Mouse (Mus musculus) gastrocnemius, postnatal 4 days (tissue): ENCODE data around the gene Il16. TPM values are rescaled to one million over a fixed set of nuclear protein-coding genes. Genes with fewer than 3 reads are reported as not detected.

Source experiments
- DNase-seq, 2 experiments: peaks; one replicate each; pipeline ENCODE4 v3.0.0; 2021 to 2022; ENCODE audit warnings: low spot score in 2 of 2, mixed read lengths in 2 of 2
- total RNA-seq, 2 experiments: library from RNA; stranded (reverse); gene quantifications; 2 replicates each; pipeline ENCODE4 v1.2.3; 2021

The Il16 gene
- total RNA-seq, 2 experiments from 2014 or later = 9.1 to 10.5 TPM

GRCm38 (mm10) chr7:83650638-83651037 is 94.9 kb downstream of the Il16 start:
- DNase-seq = no peak

DNA sequence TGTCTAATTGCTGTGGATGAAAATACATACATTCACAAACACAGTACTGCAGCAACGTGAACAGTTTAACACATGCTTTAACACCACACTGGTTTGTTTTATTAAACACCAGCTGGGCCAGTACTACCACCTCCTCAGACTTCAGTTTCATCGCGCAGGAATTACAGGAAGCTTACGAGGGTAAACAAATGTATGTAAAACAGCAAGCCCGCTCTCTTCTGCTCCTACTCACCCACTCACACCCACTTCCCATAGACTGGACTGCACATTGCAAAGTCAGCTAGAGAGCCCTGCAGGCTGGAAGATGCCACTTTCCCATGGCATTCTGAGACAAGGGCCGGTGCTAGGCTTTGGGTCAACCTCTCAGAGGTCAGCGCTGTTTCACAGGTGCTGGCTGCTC is 96.7 kb downstream of the Il16 start:
- DNase-seq = no peak

DNA sequence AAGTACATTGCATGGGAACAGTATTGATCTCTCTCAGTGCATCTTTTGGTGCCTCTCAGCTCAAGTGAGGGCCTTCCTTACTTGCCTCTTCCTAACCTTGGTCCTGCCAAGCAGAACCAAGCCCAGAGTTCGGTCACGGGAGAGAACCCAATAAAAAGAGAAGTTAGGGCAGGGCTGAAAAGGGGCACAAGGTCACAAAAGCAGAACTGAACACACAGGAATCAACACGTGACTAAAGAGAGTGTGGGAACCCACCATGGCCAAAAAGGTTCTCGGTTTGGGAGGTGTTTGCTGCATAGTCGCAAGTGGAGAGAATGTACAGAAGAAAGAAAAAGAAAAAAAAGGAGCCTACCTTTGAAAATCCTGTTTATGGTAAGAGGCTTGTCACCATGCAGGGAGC is 100.0 kb downstream of the Il16 start:
- no peak for DNase-seq

GRCm38 (mm10) chr7:83644761-83645160 is 100.8 kb downstream of the Il16 start:
- no peak for DNase-seq

DNA sequence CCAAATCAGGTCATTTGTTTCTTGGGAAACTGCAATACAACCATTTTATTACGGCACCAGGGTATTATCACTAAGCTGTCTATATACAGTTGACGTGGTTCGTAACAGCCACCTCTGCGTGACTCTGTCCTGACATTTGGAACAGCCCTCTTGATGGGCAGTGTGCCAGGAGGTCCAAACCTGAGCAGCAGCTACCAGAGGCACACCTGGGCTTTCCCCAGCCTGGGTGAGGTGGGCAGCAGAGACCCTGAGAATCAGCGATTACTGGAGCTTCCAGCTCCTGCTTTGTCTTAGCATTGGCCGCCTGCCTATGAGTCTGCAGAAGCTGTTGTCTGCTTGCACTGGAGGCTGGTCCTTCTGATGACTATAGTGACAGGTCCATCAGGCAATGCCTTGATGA is 101.9 kb downstream of the Il16 start:
- no peak for DNase-seq

GRCm38 (mm10) chr7:83641163-83641562 is 104.4 kb downstream of the Il16 start:
- no peak for DNase-seq

GRCm38 (mm10) chr7:83640581-83640980 is 104.9 kb downstream of the Il16 start:
- DNase-seq = no peak

- no peak for DNase-seq
Observed at GRCm38 (mm10) chr7:83639084-83639483, 106.4 kb downstream of the Il16 start.

DNA sequence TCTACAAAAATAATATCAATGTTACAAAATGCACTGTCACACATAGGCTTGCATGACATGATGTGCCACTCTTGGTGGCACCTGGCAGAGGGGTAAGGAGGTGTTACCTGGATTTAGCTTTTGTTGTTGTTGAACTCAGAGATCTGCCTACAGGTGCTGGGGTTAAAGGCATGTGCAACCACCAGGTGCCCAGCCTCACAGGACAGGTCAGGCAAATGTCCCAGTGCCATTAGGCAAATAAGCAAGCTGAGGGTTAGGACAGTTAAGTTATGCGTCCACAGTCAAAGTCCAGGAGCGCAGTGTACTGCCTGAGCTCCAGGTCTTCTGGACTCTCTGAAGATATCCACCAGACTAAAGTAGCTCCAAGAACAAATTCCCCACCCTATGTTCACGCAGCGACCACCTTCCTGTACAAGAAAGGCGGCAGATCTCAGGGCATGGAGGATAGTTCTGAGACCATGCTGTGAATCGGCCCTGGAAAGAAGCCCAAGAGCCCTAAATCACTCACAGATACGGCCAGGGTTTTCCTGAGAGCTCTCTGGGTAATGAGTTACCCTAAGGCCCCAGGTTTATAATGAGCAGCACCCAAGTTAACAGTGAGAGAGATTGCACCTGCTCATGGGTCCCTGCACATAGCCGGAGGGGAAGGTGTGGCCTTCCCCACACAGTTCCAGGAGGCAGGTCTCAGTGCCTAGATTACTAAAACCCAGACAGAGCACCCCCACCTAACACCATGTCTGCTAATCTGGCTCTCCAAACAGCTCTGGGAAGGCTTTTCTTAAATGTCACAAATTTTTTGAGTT is 107.5 kb downstream of the Il16 start:
- DNase-seq = no peak

DNA sequence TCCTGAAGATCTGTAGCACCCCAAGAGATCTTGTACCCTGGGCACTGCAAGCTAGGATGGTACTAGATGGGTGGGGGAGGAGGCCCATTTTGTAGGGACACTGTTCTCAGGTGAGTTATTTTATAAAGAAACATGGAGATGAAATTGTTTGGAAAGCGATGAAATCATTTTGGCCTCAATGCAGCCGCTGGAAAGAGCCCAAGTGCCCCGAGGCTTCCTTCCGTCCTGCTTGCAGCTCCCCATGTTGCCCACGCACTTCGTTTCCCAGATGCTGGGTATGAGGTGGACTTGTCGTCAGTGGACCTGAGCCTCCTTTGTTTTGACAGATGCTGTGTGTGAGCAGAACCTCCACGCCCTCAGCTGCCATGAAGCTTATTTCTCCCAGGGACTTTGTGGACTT is 109.1 kb downstream of the Il16 start:
- no peak for DNase-seq

- no peak for DNase-seq
Observed at GRCm38 (mm10) chr7:83635726-83636125, 109.8 kb downstream of the Il16 start.

GRCm38 (mm10) chr7:83633856-83634255 is 111.7 kb downstream of the Il16 start:
- no peak for DNase-seq

DNA sequence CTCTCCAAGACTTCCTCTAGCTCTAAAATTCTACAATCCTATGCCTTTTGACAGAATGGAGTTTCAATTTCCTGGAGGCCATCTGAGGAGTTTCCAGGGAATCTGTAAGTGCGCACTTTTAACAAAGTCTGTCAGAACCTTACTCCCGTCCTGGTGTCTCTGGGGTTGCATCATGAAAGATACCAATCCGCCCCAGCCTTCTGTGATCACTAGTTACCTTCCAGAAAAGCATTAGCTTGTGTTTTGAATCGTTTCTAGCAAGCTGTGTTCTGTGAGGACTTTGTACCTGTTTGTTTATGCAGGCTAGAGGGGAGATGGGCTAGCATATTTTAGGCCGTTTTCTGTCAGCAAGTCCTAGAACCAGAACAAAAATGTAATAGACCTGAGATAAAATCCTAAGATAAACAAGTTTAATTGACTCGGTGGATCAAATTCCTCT is 112.8 kb downstream of the Il16 start:
- DNase-seq = no peak

- DNase-seq = peak; percentile 79 to 89
Observed at GRCm38 (mm10) chr7:83631828-83632681, 113.5 kb downstream of the Il16 start, which contains the start of gene Stard5. Stard5 (plus strand) TSS chr7:83631959.

- no peak for DNase-seq
Observed at GRCm38 (mm10) chr7:83631073-83631827, 114.3 kb downstream of the Il16 start.

DNA sequence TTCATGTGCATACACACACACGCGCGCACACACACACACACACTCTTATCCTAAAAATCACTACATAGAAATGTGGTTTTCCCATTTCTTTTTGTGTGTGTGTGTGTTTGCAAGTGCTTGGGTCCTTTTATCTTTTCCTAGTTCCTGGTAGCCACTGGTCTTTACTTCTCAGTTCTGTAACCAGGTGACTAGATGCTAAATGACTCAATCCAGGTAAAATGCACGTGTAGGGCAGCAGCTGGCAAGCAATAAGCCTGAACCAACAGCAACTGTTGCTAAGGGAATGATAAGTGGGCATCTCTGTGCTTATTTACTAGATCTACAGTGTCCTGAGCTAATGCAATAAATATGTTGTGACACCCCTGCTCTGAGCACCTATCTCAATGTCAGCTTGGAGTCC is 118.2 kb downstream of the Il16 start:
- no peak for DNase-seq

DNA sequence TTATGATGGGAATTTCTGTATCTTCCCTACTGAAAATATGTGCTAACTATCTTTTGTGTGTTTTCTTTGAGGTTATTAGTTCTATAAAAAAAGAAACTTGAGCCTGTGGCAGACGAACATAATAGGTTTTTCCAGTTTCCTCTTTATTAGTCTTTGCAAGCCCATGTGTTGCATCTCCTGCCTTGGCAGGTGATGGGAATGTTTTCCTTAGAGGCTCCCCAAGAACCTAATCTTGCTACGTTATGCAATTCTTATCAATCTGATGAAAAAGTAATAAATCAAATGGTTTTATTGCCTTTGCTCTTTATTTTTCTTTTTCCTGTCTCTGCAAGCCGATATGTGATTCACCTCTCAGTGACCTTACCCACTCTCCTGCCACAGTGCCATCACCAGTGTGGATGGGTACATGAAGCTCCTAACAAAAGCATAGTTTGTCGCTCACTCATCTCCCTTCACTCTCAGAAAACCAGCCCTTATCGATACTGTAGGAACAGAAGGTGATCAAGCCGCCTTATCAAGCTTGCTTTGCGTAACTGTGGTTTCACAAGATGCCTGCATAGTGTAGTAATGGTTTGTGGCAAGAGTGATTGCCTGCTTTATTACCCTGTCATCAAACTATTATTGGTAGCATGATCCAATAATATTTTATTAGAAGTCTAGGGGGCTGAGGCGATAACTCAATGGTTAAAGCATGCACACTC is 118.8 kb downstream of the Il16 start:
- no peak for DNase-seq

GRCm38 (mm10) chr7:83624065-83624464 is 121.5 kb downstream of the Il16 start:
- no peak for DNase-seq

- no peak for DNase-seq
Observed at GRCm38 (mm10) chr7:83622582-83622981, 122.9 kb downstream of the Il16 start.

GRCm38 (mm10) chr7:83618709-83619108 is 126.8 kb downstream of the Il16 start:
- DNase-seq = no peak

DNA sequence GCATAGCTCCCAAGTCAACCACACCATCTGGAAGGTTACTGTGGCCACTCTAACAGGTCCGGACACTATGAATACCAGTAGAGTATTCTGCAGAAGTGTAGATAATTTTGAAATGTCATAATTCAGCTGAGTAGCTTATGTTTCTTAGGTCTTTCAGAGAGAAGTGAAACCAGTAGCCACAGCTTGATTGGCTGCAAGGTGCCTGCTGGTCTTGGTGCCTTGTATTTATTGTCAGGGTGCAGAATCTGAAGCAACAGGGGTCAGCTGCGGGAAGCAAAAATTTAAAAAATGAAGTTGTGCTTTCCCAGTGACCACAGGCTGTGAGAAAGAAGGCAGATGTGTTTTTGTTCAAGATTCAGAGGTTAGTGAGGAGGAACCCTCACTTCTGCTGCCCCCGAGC is 129.3 kb downstream of the Il16 start:
- no peak for DNase-seq
